Mouse (Mus musculus) spleen, embryonic (tissue): ENCODE results near the gene Furin.

Experiments used
- CTCF ChIA-PET: fragments of 350-600 bp; sonication (Branson Sonifier 250); formaldehyde crosslinking; loops from one replicate; lab custom pipeline; 2022; lab: Charles Lee

Gene Furin

GRCm38 (mm10) chr7:80346173-80346572 is 59.1 kb downstream of the Furin start:
- CTCF ChIA-PET, result no interaction called here

GRCm38 (mm10) chr7:80343270-80344018 is 61.8 kb downstream of the Furin start:
- CTCF ChIA-PET, result interaction anchor here (0.6 to 3.1 kb wide), 4 partner anchors 14 to 269 kb away, joined by 3 to 10 read pairs (median 4); no protein-coding TSS in a partner anchor

DNA sequence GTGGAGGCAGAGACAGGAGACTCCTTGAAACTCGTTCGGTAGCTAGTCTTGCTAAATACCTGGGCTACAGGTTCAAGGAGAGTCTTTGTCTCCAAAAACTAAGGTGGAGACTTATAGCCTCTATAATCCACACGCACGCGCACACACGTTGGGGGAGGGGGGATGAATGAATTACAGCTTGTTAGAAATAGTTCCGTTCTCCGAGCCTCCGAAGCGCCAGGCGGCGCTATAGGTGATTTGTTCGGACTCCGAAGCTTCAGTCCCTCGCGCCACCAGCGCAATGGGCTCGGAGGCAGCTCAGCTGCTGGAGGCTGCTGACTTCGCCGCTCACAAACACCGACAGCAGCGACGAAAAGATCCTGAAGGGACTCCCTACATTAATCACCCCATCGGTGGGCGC is 62.4 kb downstream of the Furin start, which contains the start of gene Hddc3:
Hddc3 (plus strand) TSS at position 247 of the 400 bp plus-strand sequence.
- CTCF ChIA-PET, result interaction anchor here (0.6 to 3.1 kb wide), 4 partner anchors 13 to 269 kb away, joined by 3 to 10 read pairs (median 4); no protein-coding TSS in a partner anchor

DNA sequence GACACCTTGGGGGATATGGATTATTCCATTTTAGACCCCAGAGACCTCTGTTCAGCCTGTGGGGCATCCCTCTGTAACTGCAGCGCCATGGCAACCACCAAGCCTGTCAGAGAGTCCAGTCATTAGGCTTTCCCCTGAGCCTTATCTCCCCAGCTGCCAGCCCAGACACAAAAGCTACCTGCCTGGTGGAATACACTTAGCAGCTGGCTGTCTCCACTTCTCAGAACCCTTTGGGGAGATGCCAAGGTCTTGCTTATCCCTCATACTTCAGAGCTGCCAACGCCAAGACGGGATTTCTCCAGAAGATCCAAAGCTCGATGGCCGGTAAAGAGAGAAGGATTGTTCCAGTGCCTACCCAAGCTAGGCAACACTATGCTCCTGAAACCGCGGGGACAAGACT is 63.4 kb downstream of the Furin start:
- CTCF ChIA-PET, result interaction anchor here (0.9 to 3.1 kb wide), 2 partner anchors 27 to 37 kb away, joined by 3 to 10 read pairs; no protein-coding TSS in a partner anchor

DNA sequence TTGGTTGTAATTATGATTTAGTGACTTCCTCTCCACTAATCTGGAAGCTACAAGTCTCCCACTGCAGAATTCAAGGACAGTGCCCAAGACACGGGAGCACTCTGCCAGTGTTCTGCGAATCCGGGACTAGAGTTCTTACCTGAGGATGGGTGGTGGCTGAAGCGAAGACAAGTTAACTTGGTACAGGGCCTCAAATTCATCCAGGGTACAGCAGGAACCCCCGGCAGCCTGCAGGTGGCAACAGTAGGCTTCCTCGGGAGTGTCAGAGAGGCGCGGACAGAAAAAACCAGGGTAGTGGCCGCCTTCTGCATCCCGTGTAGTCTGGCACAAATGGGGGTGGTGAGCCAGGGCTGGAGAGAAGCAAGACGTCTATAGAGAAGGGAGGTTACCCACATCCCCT is 64.4 kb downstream of the Furin start, which contains the start of gene Unc45a:
Unc45a (minus strand) TSS at position 213 of the 400 bp plus-strand sequence.
- CTCF ChIA-PET, result interaction anchor here (0.8 to 3.1 kb wide), 2 partner anchors 29 to 38 kb away, joined by 4 to 10 read pairs; no protein-coding TSS in a partner anchor

DNA sequence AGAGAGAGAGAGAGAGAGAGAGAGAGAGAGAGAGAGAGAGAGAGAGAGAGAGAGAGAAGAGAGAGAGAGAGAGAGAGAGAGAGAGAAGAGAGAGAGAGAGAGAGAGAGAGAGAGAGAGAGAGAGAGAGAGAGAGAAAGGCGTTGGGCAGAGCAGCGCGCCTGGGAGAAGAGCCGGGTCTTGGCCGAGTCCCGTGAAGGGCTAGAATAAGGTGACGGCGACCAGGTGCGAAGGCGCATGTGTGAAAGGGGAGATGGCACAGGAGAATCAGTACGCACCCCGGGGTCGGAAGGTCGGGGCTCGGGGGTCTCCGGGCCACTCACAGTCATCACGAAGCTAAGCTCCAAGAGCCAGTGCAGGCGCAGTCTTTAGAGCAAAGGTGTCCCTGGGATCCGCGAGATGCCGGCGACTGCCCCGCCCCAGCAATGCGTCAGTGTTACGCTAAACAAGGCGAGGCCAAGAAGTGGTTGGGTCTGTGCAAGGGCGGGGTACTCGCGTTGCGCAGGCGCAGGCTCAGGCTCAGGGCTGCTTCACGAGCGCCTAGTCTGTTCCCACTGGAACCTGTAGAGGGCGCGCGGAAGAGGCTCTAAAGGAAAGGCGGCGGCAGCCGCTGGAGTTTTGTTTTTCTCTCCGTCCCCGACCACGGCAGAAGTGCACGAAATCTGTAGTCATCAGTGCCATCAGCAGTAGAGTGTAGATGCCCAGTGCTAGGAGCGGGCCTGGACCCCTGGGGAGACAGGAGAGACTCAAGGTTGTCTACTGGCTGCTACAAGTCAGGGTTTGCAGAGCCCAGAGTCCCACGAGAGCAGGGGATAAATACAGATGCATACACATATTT is 65.2 kb downstream of the Furin start:
- CTCF ChIA-PET, result interaction anchor here (0.6 to 3.1 kb wide), 6 partner anchors 15 to 93 kb away, joined by 3 to 10 read pairs (median 7); no protein-coding TSS in a partner anchor

DNA sequence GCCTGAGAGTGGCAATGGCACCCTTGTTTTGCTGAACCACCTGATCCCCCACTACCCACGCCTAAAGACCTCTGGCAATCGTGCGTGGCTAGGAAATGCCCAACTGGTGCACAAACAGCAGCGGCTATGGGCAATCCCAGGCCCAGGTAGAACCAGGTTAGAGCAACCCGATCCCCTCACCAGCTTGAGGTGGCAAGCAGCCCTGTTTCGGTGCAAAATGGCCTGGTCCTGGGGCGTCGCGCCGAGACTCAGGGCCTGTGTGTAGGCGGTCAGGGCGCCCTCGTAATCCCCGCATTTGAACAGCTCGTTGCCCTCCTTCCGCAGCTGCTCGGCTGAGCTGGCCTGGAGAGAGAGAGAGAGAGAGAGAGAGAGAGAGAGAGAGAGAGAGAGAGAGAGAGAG is 65.9 kb downstream of the Furin start:
- CTCF ChIA-PET, result interaction anchor here (0.6 to 0.8 kb wide), 4 partner anchors 47 to 199 kb away, joined by 3 to 10 read pairs (median 4); no protein-coding TSS in a partner anchor
